Mouse (Mus musculus) monocyte, adult 5-6 weeks (primary cell): ENCODE data around the gene Ins2. TPM values are rescaled to one million over a fixed set of nuclear protein-coding genes. Genes with fewer than 3 reads are reported as not detected.

Experiments
- ATAC-seq: fragments of 153-309, 156-312 bp; replicated peaks from 2 replicates; pipeline ENCODE4 v1.8.0; 2017; ENCODE audit warnings: mild to moderate bottlenecking; ENCODE audit not compliant: low TSS enrichment, insufficient number of reproducible peaks, severe bottlenecking, poor library complexity, low FRiP score
- total RNA-seq: library from RNA; stranded (forward); fragments of 200-1000, 200-491, 200-594 nt; gene quantifications from 3 replicates; pipeline ENCODE4 v1.2.3, GENCODE M21; 2017

Gene Ins2
- total RNA-seq, 1 experiment from 2014 or later: not detected

DNA sequence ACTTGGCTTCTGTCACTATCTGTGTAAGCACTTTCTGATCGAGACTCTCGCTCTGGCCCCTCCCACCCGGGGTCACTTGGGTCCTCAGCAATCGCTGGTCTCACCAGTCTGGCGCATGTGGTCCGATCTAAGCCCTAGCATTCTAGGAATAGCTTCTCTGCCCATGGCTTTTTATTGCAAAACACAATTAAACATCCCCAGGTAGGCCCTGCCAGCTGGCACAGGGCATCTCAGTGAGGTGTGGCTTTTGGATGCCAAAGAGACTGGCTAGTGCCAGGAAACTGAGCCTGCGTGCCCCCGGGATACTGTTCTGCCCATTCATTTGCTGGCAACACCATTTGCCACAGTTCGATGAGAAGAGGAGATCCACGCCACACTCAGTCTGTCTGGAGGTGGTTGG is 112.5 kb downstream of the Ins2 start:
- ATAC-seq: no peak

DNA sequence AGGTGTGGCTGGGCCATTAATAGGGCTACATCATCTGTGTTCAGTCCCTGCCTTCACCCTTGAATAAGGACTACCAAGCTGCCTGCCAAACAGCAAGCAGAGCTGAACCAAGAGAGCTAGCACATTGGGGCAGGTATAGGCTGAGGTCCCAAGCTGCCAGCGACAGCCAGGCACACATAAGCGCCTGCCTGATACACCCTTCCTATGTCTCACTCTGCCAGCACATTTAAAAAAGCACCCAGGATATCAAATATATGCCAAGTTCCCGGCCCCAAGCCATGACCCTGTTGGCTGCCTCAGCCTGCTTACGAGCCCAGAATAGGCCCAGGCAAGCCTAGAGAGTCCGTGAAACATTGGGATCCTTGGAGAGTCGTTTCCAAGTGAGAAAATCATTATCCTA is 113.4 kb downstream of the Ins2 start:
- no peak for ATAC-seq

Other genes with a start within 250 kb of the Ins2 start
- gene Tnnt3, start 244.5 kb downstream of the Ins2 start, total RNA-seq: 13.6 to 16.7 TPM (median 15.5 TPM) in 3 replicates
- gene Mrpl23, start 210.7 kb downstream of the Ins2 start, total RNA-seq: 9.7 to 34.1 TPM (median 22.6 TPM) in 3 replicates
- gene Igf2, start 76.6 kb downstream of the Ins2 start, total RNA-seq: 0.21 TPM in 1 of 3 replicates, not detected in the others
- not detected in 3 replicates for gene Gm49394, start 73.4 kb downstream of the Ins2 start, total RNA-seq
- not detected in 3 replicates for gene Th, start 187.7 kb upstream of the Ins2 start, total RNA-seq
- gene Ascl2, start 225.9 kb upstream of the Ins2 start, total RNA-seq: 1.6 TPM in 1 of 3 replicates, not detected in the others